Mouse (Mus musculus) testis, adult 2 months (tissue): ENCODE measurements around the gene Gramd4.

ENCODE experiments used
- CTCF ChIP-seq: fragments of 200-500 bp; IDR thresholded peaks from 2 replicates; pipeline ENCODE4 v1.5.1; 2012; ENCODE audit warnings: low read depth, mild to moderate bottlenecking, inconsistent platforms, low read length, moderate library complexity; ENCODE audit not compliant: control insufficient read depth, insufficient read depth, insufficient replicate concordance
- POLR2A ChIP-seq: fragments of 200-500 bp; IDR thresholded peaks from 2 replicates; pipeline ENCODE4 v1.6.1; 2012; ENCODE audit warnings: low read depth, mild to moderate bottlenecking, inconsistent platforms, low read length, moderate library complexity; ENCODE audit not compliant: control insufficient read depth

- TF ChIP-seq CTCF (no peak), POLR2A (no peak)
Observed at GRCm38 (mm10) chr15:86145046-86145445, 87.6 kb downstream of the Gramd4 start.
